Mouse (Mus musculus): Measurements from ENCODE around the gene Gm884. TPM values are rescaled to one million over a fixed set of nuclear protein-coding genes. Genes with fewer than 3 reads are reported as not detected.

Gene Gm884
- polyA plus RNA-seq, 1 experiment from 2014 or later, result not detected

DNA sequence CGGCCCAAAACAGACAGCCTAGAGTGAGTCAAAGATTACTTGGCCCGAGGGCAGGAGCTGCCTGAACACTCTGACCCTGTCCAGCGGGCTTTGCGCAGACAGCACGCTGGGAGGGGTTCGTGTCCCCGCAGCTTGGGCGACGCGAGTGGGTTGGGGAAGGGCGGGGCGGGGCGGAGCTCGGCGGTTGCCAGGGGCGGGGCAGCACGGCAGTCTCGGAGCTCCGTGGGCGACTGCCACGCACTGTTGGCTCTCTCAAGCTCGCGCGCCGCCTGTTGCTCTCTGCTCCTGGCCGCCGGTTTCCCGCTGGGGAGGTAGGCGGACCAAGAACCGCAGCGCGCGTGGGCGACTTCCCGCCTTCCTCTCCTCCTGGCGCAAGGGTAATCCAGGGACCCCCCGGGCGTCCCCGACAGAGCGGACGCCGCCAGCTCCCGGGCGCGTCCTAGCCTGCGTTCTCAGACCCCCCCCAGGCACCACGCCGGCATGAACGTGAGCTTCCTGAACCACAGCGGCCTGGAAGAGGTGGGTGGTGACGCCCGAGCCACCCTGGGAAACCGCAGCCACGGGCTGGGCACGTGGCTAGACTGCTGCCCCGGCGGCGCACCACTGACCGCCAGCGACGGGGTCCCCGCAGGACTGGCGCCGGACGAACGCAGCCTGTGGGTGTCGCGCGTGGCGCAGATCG, 28.5 kb upstream of the Gm884 start, which contains the start of gene Rprml:
TSS of gene Rprml (plus strand) at position 270 of the 682 bp plus-strand sequence.
- DNase-seq (ENCODE audit: extremely low spot score, low spot score), result no peak
- WGBS, result 1% methylated on average over 69 of the region's 71 CpGs
- peaks cover 90% of the 10 kb centered on the region for H3K27me3 ChIP-seq (ENCODE audit: poor library complexity, severe bottlenecking)

DNA sequence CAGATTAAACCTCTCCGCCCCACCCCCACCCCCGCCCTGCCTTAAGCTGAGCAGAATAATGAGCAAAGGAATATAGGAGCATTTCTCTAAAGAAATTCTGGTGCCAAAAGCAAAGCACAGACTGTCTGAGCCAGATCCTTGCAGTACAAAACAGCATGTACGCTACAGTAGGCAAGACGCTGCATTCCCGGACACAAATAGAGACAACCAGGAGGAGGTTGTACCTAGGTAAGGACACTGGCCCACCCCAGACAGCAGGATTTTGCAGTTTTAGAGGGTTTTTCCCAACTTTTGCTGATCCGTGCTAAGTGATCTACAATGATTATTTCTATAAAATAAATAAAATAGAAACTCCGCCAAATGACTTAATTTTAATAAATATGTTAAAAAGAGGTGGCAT, 27.7 kb upstream of the Gm884 start:
- Histone ChIP-seq H3K4me3 (no peak overlapping the region), H3K36me3 (replicated peaks) (no peaks in the 10 kb centered on the region), H3K27me3 (ENCODE audit: poor library complexity, severe bottlenecking) (peaks cover 82% of the 10 kb centered on the region), H3K4me1 (peaks cover 25% of the 10 kb centered on the region), H3K27ac (no peak overlapping the region), H3K9me3 (no peaks in the 10 kb centered on the region)
- 28% methylated on average over 7 of the region's 7 CpGs for WGBS
- no peak for DNase-seq (ENCODE audit: extremely low spot score, low spot score)

More for the DNA sequence above, 28.5 kb upstream of the Gm884 start, which contains the start of gene Rprml:
- Histone ChIP-seq H3K4me3 (peak within 1 kb of the TSS; percentile 46), H3K4me1 (peaks cover 25% of the 10 kb centered on the region), H3K36me3 (replicated peaks) (no peaks in the 10 kb centered on the region), H3K27ac (no peak within 1 kb of the TSS), H3K9me3 (no peaks in the 10 kb centered on the region)

DNA sequence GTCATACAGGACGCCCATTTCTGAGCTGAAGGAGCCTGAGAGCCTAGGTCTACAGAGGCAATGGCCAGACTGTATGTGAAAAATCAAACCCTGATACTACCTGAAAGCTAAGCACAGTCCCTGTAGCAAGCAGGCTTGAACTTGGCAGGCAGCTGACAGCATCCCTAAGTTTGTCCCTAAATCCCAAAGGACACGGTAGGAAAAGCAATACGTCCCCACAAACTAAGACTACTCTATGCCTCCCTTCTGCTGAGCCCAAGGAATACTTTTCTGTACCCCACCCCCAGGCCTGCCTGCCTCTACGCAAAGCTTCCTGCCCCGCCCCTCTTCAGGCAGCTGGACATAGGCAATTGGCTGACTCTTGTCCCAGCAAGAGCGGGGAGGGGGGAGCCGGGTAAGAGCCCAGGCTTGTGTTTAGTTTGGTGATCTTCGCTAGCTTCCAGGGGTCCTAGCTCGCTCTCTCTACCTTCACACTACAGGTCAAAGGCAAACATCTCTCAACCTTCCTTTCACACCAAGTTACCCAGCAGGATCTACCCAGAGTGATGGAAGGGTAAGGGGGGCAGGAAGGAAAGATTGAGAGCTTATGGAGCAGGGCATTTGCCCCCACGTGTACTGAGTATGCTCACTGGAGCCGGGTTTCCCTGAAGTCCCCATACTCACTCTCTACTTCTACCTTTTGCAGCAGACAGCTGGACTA, 27.1 kb upstream of the Gm884 start:
- no peak overlapping the region for H3K27ac ChIP-seq
- no peak for DNase-seq (ENCODE audit: extremely low spot score, low spot score)
- H3K36me3 ChIP-seq (replicated peaks), result no peaks in the 10 kb centered on the region
- 9% methylated on average over 11 of the region's 11 CpGs for WGBS
- peaks cover 76% of the 10 kb centered on the region for H3K27me3 ChIP-seq (ENCODE audit: poor library complexity, severe bottlenecking)
- H3K9me3 ChIP-seq, result no peaks in the 10 kb centered on the region
- no peak overlapping the region for H3K4me3 ChIP-seq
- H3K4me1 ChIP-seq, result peaks cover 25% of the 10 kb centered on the region

DNA sequence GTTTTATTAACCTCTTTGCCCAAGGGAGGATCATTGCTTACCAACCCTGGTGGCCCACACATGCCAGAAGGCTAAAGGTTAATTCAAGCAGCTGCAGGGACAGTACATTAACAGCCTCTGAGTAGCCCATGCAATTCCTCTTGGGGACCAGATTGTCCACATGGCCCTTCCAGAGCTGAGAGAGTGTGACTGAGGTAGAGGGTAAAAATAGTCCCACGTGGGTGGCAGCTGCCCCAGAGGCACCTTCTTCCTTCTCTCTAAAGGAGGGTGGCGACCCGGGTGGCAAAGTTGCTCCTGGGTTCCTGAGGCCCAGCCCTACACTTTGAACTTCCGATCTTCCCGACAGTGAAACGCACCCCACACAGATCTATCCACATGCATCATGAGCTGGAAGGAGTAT, 25.4 kb upstream of the Gm884 start:
- peaks cover 25% of the 10 kb centered on the region for H3K4me1 ChIP-seq
- H3K4me3 ChIP-seq, result no peak overlapping the region
- H3K27me3 ChIP-seq (ENCODE audit: poor library complexity, severe bottlenecking), result peaks cover 69% of the 10 kb centered on the region
- DNase-seq (ENCODE audit: extremely low spot score, low spot score), result no peak
- 87% methylated on average over 6 of the region's 6 CpGs for WGBS
- no peaks in the 10 kb centered on the region for H3K9me3 ChIP-seq
- H3K27ac ChIP-seq, result no peak overlapping the region
- no peaks in the 10 kb centered on the region for H3K36me3 ChIP-seq (replicated peaks)

DNA sequence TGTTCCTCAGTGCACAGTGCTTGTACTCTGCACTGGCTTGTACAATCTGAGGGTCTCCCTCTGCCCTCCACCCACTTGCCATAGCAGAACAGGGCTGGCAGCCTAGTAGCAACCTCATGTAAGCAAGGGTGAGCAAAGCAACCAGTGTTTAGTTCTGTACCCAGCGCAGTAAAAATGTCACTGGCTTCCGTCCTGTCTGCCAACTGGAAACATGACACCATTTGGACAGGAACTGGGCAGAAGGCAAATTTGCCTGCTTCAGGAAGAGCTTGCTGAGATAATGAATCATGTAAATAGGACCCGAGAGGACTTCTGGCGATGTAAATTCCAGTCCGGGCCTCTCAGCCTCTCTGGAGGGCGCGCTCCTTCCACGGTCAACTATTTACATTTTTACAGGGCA, 24.8 kb upstream of the Gm884 start:
- Histone ChIP-seq H3K9me3 (no peaks in the 10 kb centered on the region), H3K27ac (no peak overlapping the region), H3K36me3 (replicated peaks) (no peaks in the 10 kb centered on the region), H3K4me3 (no peak overlapping the region), H3K4me1 (peaks cover 25% of the 10 kb centered on the region), H3K27me3 (ENCODE audit: poor library complexity, severe bottlenecking) (peaks cover 69% of the 10 kb centered on the region)
- no peak for DNase-seq (ENCODE audit: extremely low spot score, low spot score)
- WGBS, result 86% methylated on average over 8 of the region's 8 CpGs

DNA sequence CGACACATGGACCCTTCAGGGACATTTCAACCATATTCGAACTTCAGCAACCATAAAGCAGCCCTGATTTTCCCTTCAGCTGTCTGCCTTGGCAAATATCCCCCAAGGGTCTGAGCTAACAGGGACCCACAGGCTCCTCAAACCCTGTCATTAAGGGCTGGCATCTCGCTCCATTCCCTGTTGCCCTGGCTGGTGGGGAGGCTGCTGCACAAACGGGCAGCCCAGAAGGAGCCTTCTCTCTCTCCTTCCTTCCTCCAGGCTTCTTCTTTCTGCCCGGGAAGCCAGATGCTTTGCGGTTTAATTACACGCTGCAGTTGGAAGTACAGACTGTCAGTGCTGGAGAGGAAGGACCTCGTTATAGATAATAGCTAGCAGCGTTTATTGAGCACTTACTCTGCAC, 22.3 kb upstream of the Gm884 start:
- no peak for DNase-seq (ENCODE audit: extremely low spot score, low spot score)
- H3K4me3 ChIP-seq, result no peak overlapping the region
- H3K9me3 ChIP-seq, result no peaks in the 10 kb centered on the region
- H3K4me1 ChIP-seq, result peaks cover 3% of the 10 kb centered on the region
- no peaks in the 10 kb centered on the region for H3K36me3 ChIP-seq (replicated peaks)
- 77% methylated on average over 9 of the region's 9 CpGs for WGBS
- no peak overlapping the region for H3K27ac ChIP-seq
- H3K27me3 ChIP-seq (ENCODE audit: poor library complexity, severe bottlenecking), result peaks cover 66% of the 10 kb centered on the region

DNA sequence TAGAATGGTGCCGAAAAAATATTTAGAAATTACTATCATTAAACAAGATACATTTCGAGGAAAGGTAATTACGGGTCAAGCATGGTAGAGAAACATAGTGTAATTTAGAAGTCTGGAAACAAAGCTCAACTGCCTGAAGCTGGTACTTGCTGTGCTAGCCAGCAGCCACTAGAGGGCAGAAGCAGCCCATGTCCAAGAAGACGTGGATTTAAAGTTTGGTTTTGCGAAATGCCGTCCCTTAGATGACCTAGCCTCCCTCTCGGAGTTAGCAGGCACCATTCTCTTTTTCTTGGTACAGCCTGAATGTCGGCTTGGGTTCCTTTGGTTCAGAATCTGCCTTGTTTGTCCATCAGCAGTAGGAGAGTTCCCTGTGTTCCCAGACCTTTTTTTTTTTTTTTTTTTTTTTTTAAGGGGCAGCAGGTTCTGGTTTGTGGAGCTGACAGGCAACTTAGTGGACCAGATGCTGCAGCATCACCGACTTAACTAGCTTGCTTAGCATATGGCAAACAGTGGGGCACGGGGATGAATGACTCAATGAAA, 18.5 kb upstream of the Gm884 start:
- WGBS, result 7% methylated on average over 10 of the region's 10 CpGs
- H3K9me3 ChIP-seq, result no peaks in the 10 kb centered on the region
- no peaks in the 10 kb centered on the region for H3K36me3 ChIP-seq (replicated peaks)
- H3K4me3 ChIP-seq, result no peak overlapping the region
- H3K4me1 ChIP-seq, result no peaks in the 10 kb centered on the region
- peaks cover 39% of the 10 kb centered on the region for H3K27me3 ChIP-seq (ENCODE audit: poor library complexity, severe bottlenecking)
- H3K27ac ChIP-seq, result no peak overlapping the region
- DNase-seq (ENCODE audit: extremely low spot score, low spot score), result peak; percentile 70

DNA sequence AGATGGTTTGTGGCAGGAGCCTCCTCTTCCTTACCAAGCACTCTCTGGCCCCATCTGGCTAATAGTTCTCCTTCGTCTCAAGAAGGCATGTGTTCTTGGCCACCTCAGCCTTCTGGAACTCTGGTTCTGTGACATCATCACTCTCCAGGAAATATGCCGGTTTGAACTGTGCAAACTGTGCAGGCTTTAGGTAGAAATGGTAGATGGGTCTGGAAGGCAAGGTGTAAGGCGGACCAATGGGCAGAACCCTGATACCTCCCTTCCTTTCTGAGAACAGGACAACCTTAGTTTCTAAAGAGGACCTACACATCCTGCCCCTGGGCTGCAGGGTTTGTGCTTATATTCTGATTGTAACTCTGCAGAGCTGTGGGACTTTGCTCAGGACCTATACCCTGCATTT, 17.9 kb upstream of the Gm884 start, which contains the start of gene Lyzl6:
TSS of gene Lyzl6 (minus strand) at position 101 of the 400 bp plus-strand sequence.
- no peak for DNase-seq (ENCODE audit: extremely low spot score, low spot score)
- Histone ChIP-seq H3K4me1 (no peaks in the 10 kb centered on the region), H3K4me3 (no peak within 1 kb of the TSS), H3K36me3 (replicated peaks) (no peaks in the 10 kb centered on the region), H3K9me3 (no peaks in the 10 kb centered on the region), H3K27me3 (ENCODE audit: poor library complexity, severe bottlenecking) (peaks cover 39% of the 10 kb centered on the region), H3K27ac (no peak within 1 kb of the TSS)
- 86% methylated on average over 3 of the region's 3 CpGs for WGBS

DNA sequence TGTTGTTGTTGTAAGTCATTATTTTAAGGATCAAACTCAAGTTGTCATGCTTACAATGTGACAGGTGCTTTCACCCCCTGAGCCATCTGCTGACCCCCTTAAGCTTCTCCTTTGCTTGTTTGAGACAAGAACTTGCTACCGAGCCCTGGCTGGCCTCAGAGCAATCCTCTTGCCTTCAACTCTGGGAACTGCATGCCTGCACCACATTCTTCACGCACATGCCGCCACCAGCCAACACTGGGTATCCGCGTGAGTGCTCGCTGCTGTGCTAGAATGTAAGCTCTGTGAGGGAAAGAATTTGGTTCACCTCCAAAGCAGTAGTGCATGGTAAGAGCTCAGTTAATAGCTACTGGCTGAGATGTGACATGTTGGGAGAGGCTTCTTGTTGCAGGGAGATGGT, 15.3 kb upstream of the Gm884 start:
- no peak overlapping the region for H3K27ac ChIP-seq
- WGBS, result 85% methylated on average over 6 of the region's 6 CpGs
- H3K27me3 ChIP-seq (ENCODE audit: poor library complexity, severe bottlenecking), result peaks cover 28% of the 10 kb centered on the region
- H3K4me1 ChIP-seq, result no peaks in the 10 kb centered on the region
- no peak for DNase-seq (ENCODE audit: extremely low spot score, low spot score)
- no peak overlapping the region for H3K4me3 ChIP-seq
- H3K36me3 ChIP-seq (replicated peaks), result no peaks in the 10 kb centered on the region
- H3K9me3 ChIP-seq, result no peaks in the 10 kb centered on the region

DNA sequence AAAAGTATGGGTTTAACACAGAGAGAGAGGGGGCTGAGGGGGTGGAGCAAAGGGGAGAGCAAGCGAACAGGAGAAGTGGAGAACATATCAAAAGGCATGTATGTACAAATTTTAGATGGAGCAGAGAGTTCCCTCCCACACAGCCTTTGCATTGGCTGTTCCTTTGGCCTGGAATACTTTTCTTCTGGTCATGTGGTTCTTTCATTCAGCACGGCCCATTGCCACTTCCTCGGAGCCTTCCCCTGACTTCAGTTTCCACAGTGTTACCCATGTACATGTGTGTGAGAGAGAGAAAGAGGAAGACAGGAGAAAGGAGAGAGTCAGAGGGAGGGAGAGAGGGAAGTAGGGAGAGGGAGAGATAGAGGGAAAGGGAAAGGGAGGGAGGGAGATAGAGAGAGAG, 14.5 kb upstream of the Gm884 start:
- WGBS, result 89% methylated on average over 3 of the region's 3 CpGs
- H3K27me3 ChIP-seq (ENCODE audit: poor library complexity, severe bottlenecking), result peaks cover 21% of the 10 kb centered on the region
- no peak overlapping the region for H3K27ac ChIP-seq
- no peaks in the 10 kb centered on the region for H3K9me3 ChIP-seq
- no peak overlapping the region for H3K4me3 ChIP-seq
- DNase-seq (ENCODE audit: extremely low spot score, low spot score), result no peak
- no peaks in the 10 kb centered on the region for H3K36me3 ChIP-seq (replicated peaks)
- no peaks in the 10 kb centered on the region for H3K4me1 ChIP-seq

DNA sequence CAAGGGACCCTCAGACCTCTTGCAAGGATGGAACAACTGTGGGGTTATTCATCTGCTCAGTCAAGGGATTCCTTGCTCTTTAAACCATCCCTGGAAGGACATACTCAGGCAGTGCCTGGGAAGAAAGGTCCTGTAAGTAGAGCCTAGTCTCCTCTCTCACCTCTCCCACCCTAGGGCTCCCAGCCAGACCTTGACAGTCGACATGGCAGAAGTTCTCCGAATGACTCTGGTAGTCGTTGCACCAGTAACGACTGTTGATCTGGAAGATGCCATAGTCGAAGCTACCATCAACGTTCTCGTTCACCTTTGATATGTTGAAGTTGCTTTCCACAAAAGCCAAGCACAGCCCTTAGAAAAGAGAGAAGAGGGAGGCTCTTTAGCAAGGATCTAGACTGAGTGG, 13.9 kb upstream of the Gm884 start:
- DNase-seq (ENCODE audit: extremely low spot score, low spot score), result no peak
- Histone ChIP-seq H3K36me3 (replicated peaks) (no peaks in the 10 kb centered on the region), H3K27me3 (ENCODE audit: poor library complexity, severe bottlenecking) (peaks cover 14% of the 10 kb centered on the region), H3K4me1 (no peaks in the 10 kb centered on the region), H3K4me3 (no peak overlapping the region), H3K27ac (no peak overlapping the region), H3K9me3 (no peaks in the 10 kb centered on the region)
- WGBS, result 89% methylated on average over 7 of the region's 7 CpGs

DNA sequence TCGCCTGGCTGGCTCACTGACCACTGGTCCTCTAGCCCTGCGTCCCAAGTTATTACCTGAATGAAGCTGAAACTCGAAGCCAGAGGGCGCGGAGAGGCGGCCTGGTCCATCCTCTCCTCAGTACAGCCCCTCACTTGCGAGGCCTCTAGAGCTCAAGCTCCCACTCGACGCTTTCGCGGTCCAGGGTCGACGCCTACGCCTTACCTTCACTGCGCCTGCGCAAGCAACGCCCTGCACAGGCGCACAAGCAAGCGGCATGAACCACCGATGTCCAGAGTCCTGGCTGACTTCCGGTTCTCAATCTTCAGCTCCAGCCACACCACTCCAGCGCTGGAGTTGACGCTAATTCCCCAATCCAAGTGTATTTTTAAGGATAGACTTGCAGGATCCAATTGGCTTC, 6.5 kb upstream of the Gm884 start:
- Histone ChIP-seq H3K4me1 (no peaks in the 10 kb centered on the region), H3K27me3 (ENCODE audit: poor library complexity, severe bottlenecking) (no peaks in the 10 kb centered on the region), H3K36me3 (replicated peaks) (no peaks in the 10 kb centered on the region), H3K27ac (no peak overlapping the region), H3K4me3 (no peak overlapping the region), H3K9me3 (no peaks in the 10 kb centered on the region)
- WGBS, result 86% methylated on average over 23 of the region's 23 CpGs
- DNase-seq (ENCODE audit: extremely low spot score, low spot score), result no peak

DNA sequence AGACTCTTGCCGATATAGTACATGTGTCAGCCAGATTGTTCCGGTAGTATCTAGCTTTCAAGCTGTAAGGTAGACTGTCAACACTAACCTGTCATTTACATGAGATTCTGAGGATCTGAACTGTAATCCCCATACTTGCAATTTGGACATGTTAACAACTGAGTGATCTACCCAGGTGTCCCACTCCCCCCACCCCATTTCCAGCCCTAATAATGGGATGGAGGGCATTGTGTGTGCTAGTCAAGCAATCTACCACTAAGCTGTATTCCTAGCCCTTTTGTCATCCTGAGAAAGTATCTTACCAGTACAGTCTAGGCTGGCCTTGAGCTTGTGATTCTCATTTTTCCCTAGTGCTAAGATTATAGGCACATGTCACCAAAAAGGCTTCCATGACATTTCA, 10.2 kb downstream of the Gm884 start:
- Histone ChIP-seq H3K36me3 (replicated peaks) (no peaks in the 10 kb centered on the region), H3K4me3 (no peak overlapping the region), H3K4me1 (no peaks in the 10 kb centered on the region), H3K27ac (no peak overlapping the region), H3K27me3 (ENCODE audit: poor library complexity, severe bottlenecking) (no peaks in the 10 kb centered on the region), H3K9me3 (no peaks in the 10 kb centered on the region)
- DNase-seq (ENCODE audit: extremely low spot score, low spot score), result no peak
- 90% methylated on average over 2 of the region's 2 CpGs for whole genome bisulfite sequencing
